Mouse (Mus musculus) heart, adult 9 months (tissue): ENCODE measurements at regions not wholly inside any gene's neighbourhood (a gene's known extent, or its start where the extent isn't known, plus 50 kb on each side); places are given as distances from the start of the nearest gene placed in this dataset.

Experiments used
- DNase-seq, 2 experiments: peaks; one replicate each; pipeline ENCODE4 v3.0.0; 2022; ENCODE audit warnings: low spot score in 2 of 2

- DNase-seq = no peak
These were observed 595.0 kb upstream of the Apob start for GRCm38 (mm10) chr12:7382455-7382854.

GRCm38 (mm10) chr12:7403800-7404199 is 573.6 kb upstream of the Apob start:
- no peak for DNase-seq

GRCm38 (mm10) chr12:7411810-7412209 is 565.6 kb upstream of the Apob start:
- no peak for DNase-seq

GRCm38 (mm10) chr12:7420276-7420675 is 557.2 kb upstream of the Apob start:
- DNase-seq = no peak

GRCm38 (mm10) chr12:7421826-7422540 is 555.5 kb upstream of the Apob start:
- no peak for DNase-seq

- no peak for DNase-seq
These were observed 546.5 kb upstream of the Apob start for GRCm38 (mm10) chr12:7430981-7431380.

GRCm38 (mm10) chr12:7445238-7445637 is 532.2 kb upstream of the Apob start:
- no peak for DNase-seq

- no peak for DNase-seq
These were observed 526.9 kb upstream of the Apob start for GRCm38 (mm10) chr12:7450506-7450905.

- DNase-seq = no peak
These were observed 520.4 kb upstream of the Apob start for GRCm38 (mm10) chr12:7457036-7457435.

- DNase-seq = no peak
These were observed 519.9 kb upstream of the Apob start for GRCm38 (mm10) chr12:7457544-7457943.

GRCm38 (mm10) chr12:7464947-7465346 is 512.5 kb upstream of the Apob start:
- DNase-seq = no peak

GRCm38 (mm10) chr12:7512579-7513248 is 464.7 kb upstream of the Apob start:
- no peak for DNase-seq

GRCm38 (mm10) chr12:7537389-7537788 is 440.1 kb upstream of the Apob start:
- DNase-seq = no peak

- DNase-seq = no peak
These were observed 434.0 kb upstream of the Apob start for GRCm38 (mm10) chr12:7543281-7543981.

GRCm38 (mm10) chr12:7548759-7549158 is 428.7 kb upstream of the Apob start:
- DNase-seq = no peak

- DNase-seq = no peak
These were observed 417.2 kb upstream of the Apob start for GRCm38 (mm10) chr12:7560245-7560644.

GRCm38 (mm10) chr12:7576081-7576480 is 401.4 kb upstream of the Apob start:
- DNase-seq = peak; percentile 6 to 12

GRCm38 (mm10) chr12:7587501-7587900 is 389.9 kb upstream of the Apob start:
- DNase-seq = no peak

GRCm38 (mm10) chr12:7611272-7612092 is 366.0 kb upstream of the Apob start:
- no peak for DNase-seq

GRCm38 (mm10) chr12:7636417-7637175 is 340.9 kb upstream of the Apob start:
- peak; percentile 18 to 38 for DNase-seq

- DNase-seq = peak; percentile 7 to 19
These were observed 339.8 kb upstream of the Apob start for GRCm38 (mm10) chr12:7637629-7638028.
